Mouse (Mus musculus) erythroblast, embryonic 14.5 days (primary cell): Measurements from ENCODE around the gene Csk. TPM values are rescaled to one million over a fixed set of nuclear protein-coding genes. Genes with fewer than 3 reads are reported as not detected.

Source experiments
- H3K27me3 ChIP-seq: 2 replicates; pipeline ENCODE4 v1.6.1; 2012; ENCODE audit warnings: inconsistent platforms; ENCODE audit not compliant: control insufficient read depth
- H3K36me3 ChIP-seq: 2 replicates; pipeline ENCODE4 v1.6.1; 2012; ENCODE audit warnings: mild to moderate bottlenecking, inconsistent platforms; ENCODE audit not compliant: control insufficient read depth
- H3K4me1 ChIP-seq: 2 replicates; pipeline ENCODE4 v1.6.1; 2012; ENCODE audit warnings: inconsistent platforms; ENCODE audit not compliant: control insufficient read depth
- H3K4me3 ChIP-seq: replicated peaks from 2 replicates; pipeline ENCODE3; 2012; ENCODE audit warnings: moderate library complexity, mild to moderate bottlenecking, inconsistent platforms
- H3K9me3 ChIP-seq: 2 replicates; pipeline ENCODE4 v1.6.1; 2012; ENCODE audit warnings: low read length, inconsistent platforms, mixed read lengths; ENCODE audit not compliant: control insufficient read depth
- GATA1 ChIP-seq: IDR thresholded peaks from 2 replicates; pipeline ENCODE4 v1.6.1; 2012; ENCODE audit warnings: low read length, inconsistent platforms, mixed read lengths
- TAL1 ChIP-seq: IDR thresholded peaks from 3 replicates; pipeline ENCODE4 v1.6.1; 2012; ENCODE audit warnings: low read length, inconsistent platforms, mixed read lengths
- polyA plus RNA-seq: library from polyadenylated mRNA; stranded (reverse); fragments of >175 nt; gene quantifications from 2 replicates; pipeline ENCODE4 v1.2.3, GENCODE M21; 2012

The Csk gene
- polyA plus RNA-seq, 1 experiment, result 6.1 TPM

GRCm38 (mm10) chr9:57683520-57683919 is 30.1 kb upstream of the Csk start, which contains the start of gene Cyp1a2:
TSS of gene Cyp1a2 (minus strand) at chr9:57683703.
- TF ChIP-seq TAL1, result no peak
- TF ChIP-seq GATA1, result no peak

GRCm38 (mm10) chr9:57681411-57681810 is 28.0 kb upstream of the Csk start:
- no peak overlapping the region for H3K4me3 ChIP-seq
- H3K27me3 ChIP-seq, result peaks cover 8% of the 10 kb centered on the region; the same call in 1 of the 2 replicates
- no peaks in the 10 kb centered on the region for H3K9me3 ChIP-seq
- no peaks in the 10 kb centered on the region for H3K36me3 ChIP-seq
- no peaks in the 10 kb centered on the region for H3K4me1 ChIP-seq
- no peak for TF ChIP-seq GATA1
- TF ChIP-seq TAL1, result no peak

More at GRCm38 (mm10) chr9:57683520-57683919, 30.1 kb upstream of the Csk start, which contains the start of gene Cyp1a2:
- H3K36me3 ChIP-seq, result no peaks in the 10 kb centered on the region
- H3K27me3 ChIP-seq, result peaks cover 8% of the 10 kb centered on the region; the same call in 1 of the 2 replicates
- peaks cover 7% of the 10 kb centered on the region for H3K4me1 ChIP-seq
- no peak within 1 kb of the TSS for H3K4me3 ChIP-seq
- H3K9me3 ChIP-seq, result no peaks in the 10 kb centered on the region

- TF ChIP-seq GATA1 (no peak), TAL1 (no peak)
- H3K4me1 ChIP-seq, result peaks cover 5% of the 10 kb centered on the region
- no peaks in the 10 kb centered on the region for H3K27me3 ChIP-seq
- no peak overlapping the region for H3K4me3 ChIP-seq
- no peaks in the 10 kb centered on the region for H3K9me3 ChIP-seq
- H3K36me3 ChIP-seq, result no peaks in the 10 kb centered on the region
Measured at GRCm38 (mm10) chr9:57671500-57671899, 18.1 kb upstream of the Csk start.

GRCm38 (mm10) chr9:57671037-57671436 is 17.6 kb upstream of the Csk start:
- Histone ChIP-seq H3K27me3 (no peaks in the 10 kb centered on the region), H3K9me3 (no peaks in the 10 kb centered on the region), H3K4me1 (peaks cover 5% of the 10 kb centered on the region), H3K36me3 (no peaks in the 10 kb centered on the region), H3K4me3 (no peak overlapping the region)
- TF ChIP-seq GATA1 (no peak), TAL1 (no peak)

GRCm38 (mm10) chr9:57669566-57669965 is 16.1 kb upstream of the Csk start:
- H3K4me1 ChIP-seq, result peaks cover 5% of the 10 kb centered on the region
- TF ChIP-seq TAL1 (no peak), GATA1 (no peak)
- no peaks in the 10 kb centered on the region for H3K36me3 ChIP-seq
- H3K27me3 ChIP-seq, result no peaks in the 10 kb centered on the region
- no peaks in the 10 kb centered on the region for H3K9me3 ChIP-seq
- no peak overlapping the region for H3K4me3 ChIP-seq

- no peak for TF ChIP-seq TAL1
- TF ChIP-seq GATA1, result no peak
- Histone ChIP-seq H3K27me3 (no peaks in the 10 kb centered on the region), H3K4me3 (no peak overlapping the region), H3K36me3 (no peaks in the 10 kb centered on the region), H3K4me1 (peaks cover 5% of the 10 kb centered on the region), H3K9me3 (no peaks in the 10 kb centered on the region)
Measured at GRCm38 (mm10) chr9:57668277-57668676, 14.8 kb upstream of the Csk start.

- Histone ChIP-seq H3K4me1 (peaks cover 5% of the 10 kb centered on the region), H3K36me3 (no peaks in the 10 kb centered on the region), H3K9me3 (no peaks in the 10 kb centered on the region), H3K27me3 (no peaks in the 10 kb centered on the region), H3K4me3 (no peak overlapping the region)
- no peak for TF ChIP-seq TAL1
- no peak for TF ChIP-seq GATA1
Measured at GRCm38 (mm10) chr9:57667817-57668216, 14.4 kb upstream of the Csk start.

- no peaks in the 10 kb centered on the region for H3K36me3 ChIP-seq
- TF ChIP-seq GATA1 (no peak), TAL1 (no peak)
- H3K27me3 ChIP-seq, result no peaks in the 10 kb centered on the region
- H3K9me3 ChIP-seq, result no peaks in the 10 kb centered on the region
- H3K4me1 ChIP-seq, result peaks cover 7% of the 10 kb centered on the region
- H3K4me3 ChIP-seq, result no peak overlapping the region
Measured at GRCm38 (mm10) chr9:57667136-57667535, 13.7 kb upstream of the Csk start.

- H3K36me3 ChIP-seq, result no peaks in the 10 kb centered on the region
- H3K4me3 ChIP-seq, result no peak overlapping the region
- H3K27me3 ChIP-seq, result no peaks in the 10 kb centered on the region
- peaks cover 10% of the 10 kb centered on the region for H3K4me1 ChIP-seq
- no peak for TF ChIP-seq GATA1
- no peak for TF ChIP-seq TAL1
- no peaks in the 10 kb centered on the region for H3K9me3 ChIP-seq
Measured at GRCm38 (mm10) chr9:57666536-57666935, 13.1 kb upstream of the Csk start.

GRCm38 (mm10) chr9:57664616-57665015 is 11.2 kb upstream of the Csk start:
- Histone ChIP-seq H3K4me3 (no peak overlapping the region), H3K4me1 (peaks cover 29% of the 10 kb centered on the region), H3K36me3 (no peaks in the 10 kb centered on the region), H3K9me3 (no peaks in the 10 kb centered on the region), H3K27me3 (no peaks in the 10 kb centered on the region)
- TF ChIP-seq TAL1 (no peak), GATA1 (no peak)
